In the genomic region with DNA sequence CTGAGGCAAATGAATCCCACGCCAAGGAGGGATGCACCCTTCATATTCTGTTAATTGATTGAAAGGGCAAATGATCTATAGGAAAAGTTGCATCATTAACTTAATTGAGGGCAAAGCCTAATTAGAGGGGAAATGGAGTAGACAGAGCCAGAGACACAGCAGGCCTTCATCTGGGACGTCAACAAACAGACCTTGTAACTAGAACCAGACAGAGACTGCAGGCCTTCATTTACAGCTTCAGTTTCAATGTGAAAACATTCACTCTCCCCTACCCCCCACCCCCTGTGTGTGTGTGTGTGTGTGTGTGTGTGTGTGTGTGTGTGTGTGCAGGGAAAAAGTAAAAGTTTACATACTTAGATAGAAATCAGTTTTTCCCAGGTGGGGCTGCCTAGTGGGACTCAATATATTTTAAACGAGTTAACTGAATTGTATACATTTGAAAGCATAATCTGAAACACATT, we compare ENCODE assay signal across 18 mouse cellular contexts.
DNase-seq lines count a peak whose midpoint lies in the region; ATAC-seq and TF ChIP-seq lines count a peak whose summit lies in the region.
"Had no signal": no experiment of that assay in that cellular context is flagged by ENCODE, and none has a peak within 500 bp of the region (broad histone marks: within the 10 kb centered on the region; RNA-seq: fewer than 3 reads in every experiment).

No protein-coding gene starts in this region.

- no peak overlapping the region for H3K27ac ChIP-seq in hindbrain, embryonic 14.5 days
- no peak overlapping the region for H3K27ac ChIP-seq in hindbrain, embryonic 13.5 days
- no peak overlapping the region for H3K27ac ChIP-seq in embryonic facial prominence, embryonic 11.5 days (replicated peaks; ENCODE audit: low read depth, low read length)
- peak overlapping the region; percentile 26; the same call in 1 of the 2 replicates for H3K27ac ChIP-seq in limb, embryonic 11.5 days (replicated peaks; ENCODE audit: low read depth, low read length)
- H3K27ac ChIP-seq in kidney, adult 2 months (ENCODE audit: insufficient read depth, low read depth, low read length) = no peak overlapping the region
- H3K27ac ChIP-seq: heart, adult 2 months; hindbrain, embryonic 15.5 days; limb, embryonic 15.5 days had no signal

- no peak overlapping the region for H3K4me2 ChIP-seq in hindbrain, embryonic 14.5 days (replicated peaks)
- H3K4me2 ChIP-seq in hindbrain, embryonic 13.5 days = no peak overlapping the region
- no peak overlapping the region for H3K4me2 ChIP-seq in embryonic facial prominence, embryonic 11.5 days (ENCODE audit: low read depth, low read length)
- H3K4me2 ChIP-seq in limb, embryonic 11.5 days (ENCODE audit: low read depth, severe bottlenecking) = no peak overlapping the region
- H3K4me2 ChIP-seq: hindbrain, embryonic 15.5 days; limb, embryonic 15.5 days had no signal

- no peaks in the 10 kb centered on the region for H3K36me3 ChIP-seq in hindbrain, embryonic 14.5 days (replicated peaks; ENCODE audit: control insufficient read depth, insufficient read depth)
- no peaks in the 10 kb centered on the region for H3K36me3 ChIP-seq in hindbrain, embryonic 13.5 days
- no peaks in the 10 kb centered on the region for H3K36me3 ChIP-seq in embryonic facial prominence, embryonic 11.5 days (replicated peaks; ENCODE audit: control insufficient read depth, insufficient read depth, low read depth, low read length)
- H3K36me3 ChIP-seq in limb, embryonic 11.5 days (ENCODE audit: control insufficient read depth, insufficient read depth, low read length) = no peaks in the 10 kb centered on the region
- H3K36me3 ChIP-seq in kidney, adult 2 months (ENCODE audit: control insufficient read depth, insufficient read depth, low read length) = no peaks in the 10 kb centered on the region
- H3K36me3 ChIP-seq: hindbrain, embryonic 15.5 days; limb, embryonic 15.5 days had no signal

- H3K9me3 ChIP-seq in hindbrain, embryonic 14.5 days (ENCODE audit: control insufficient read depth, low read length) = no peaks in the 10 kb centered on the region
- H3K9me3 ChIP-seq in hindbrain, embryonic 13.5 days = no peaks in the 10 kb centered on the region
- H3K9me3 ChIP-seq in embryonic facial prominence, embryonic 11.5 days (replicated peaks; ENCODE audit: control insufficient read depth, low read length) = no peaks in the 10 kb centered on the region
- no peaks in the 10 kb centered on the region for H3K9me3 ChIP-seq in limb, embryonic 11.5 days (ENCODE audit: control insufficient read depth, low read length)
- H3K9me3 ChIP-seq: hindbrain, embryonic 15.5 days; limb, embryonic 15.5 days had no signal

- no peak for TF ChIP-seq CTCF in brain, embryonic 14.5 days (IDR thresholded peaks at IDR 0.05; ENCODE audit: borderline replicate concordance, extremely low read depth, insufficient read depth, insufficient read length)
- TF ChIP-seq CTCF in kidney, adult 2 months (conservative IDR thresholded peaks at IDR 0.05; ENCODE audit: insufficient read depth, insufficient read length, low read depth, low read length) = no peak

- peak; percentile 46 for ATAC-seq in hindbrain, embryonic 14.5 days (ENCODE audit: low FRiP score)
- ATAC-seq in hindbrain, embryonic 13.5 days (ENCODE audit: low FRiP score) = no peak
- ATAC-seq in embryonic facial prominence, embryonic 11.5 days (replicated peaks; ENCODE audit: insufficient number of reproducible peaks, low FRiP score, low TSS enrichment, low read depth) = peak; percentile 56; the same call in 1 of the 2 replicates
- ATAC-seq in limb, embryonic 11.5 days (ENCODE audit: insufficient number of reproducible peaks, low FRiP score, low TSS enrichment, low read depth) = peak; percentile 27; the same call in 1 of the 2 replicates

- no peak overlapping the region for H3K4me3 ChIP-seq in hindbrain, embryonic 14.5 days (replicated peaks; ENCODE audit: low read length)
- H3K4me3 ChIP-seq in hindbrain, embryonic 13.5 days = no peak overlapping the region
- no peak overlapping the region for H3K4me3 ChIP-seq in embryonic facial prominence, embryonic 11.5 days (ENCODE audit: low read depth, low read length)
- no peak overlapping the region for H3K4me3 ChIP-seq in limb, embryonic 11.5 days (ENCODE audit: low read depth, low read length)
- H3K4me3 ChIP-seq in kidney, adult 2 months (ENCODE audit: insufficient read depth, low read depth, low read length) = no peak overlapping the region
- H3K4me3 ChIP-seq: heart, adult 2 months; hindbrain, embryonic 15.5 days; limb, embryonic 15.5 days; myocyte had no signal

- WGBS in hindbrain, embryonic 14.5 days = 36% methylated on average over 3 of the region's 3 CpGs
- 45% methylated on average over 3 of the region's 3 CpGs for WGBS in hindbrain, embryonic 13.5 days
- 13% methylated on average over 3 of the region's 3 CpGs for WGBS in embryonic facial prominence, embryonic 11.5 days
- 12% methylated on average over 3 of the region's 3 CpGs for WGBS in limb, embryonic 11.5 days
- 69% methylated on average over 3 of the region's 3 CpGs for WGBS in kidney, adult 2 months

- DNase-seq in hindbrain, embryonic 14.5 days (ENCODE audit: low spot score) = no peak
- peak; percentile 82 for DNase-seq in brain, embryonic 14.5 days (ENCODE audit: low read depth)
- DNase-seq in embryonic facial prominence, embryonic 11.5 days (ENCODE audit: low spot score) = peak; percentile 66
- peak; percentile 36 for DNase-seq in limb, embryonic 11.5 days (ENCODE audit: low spot score)
- DNase-seq in kidney, postnatal 36 days = no peak
- no peak for DNase-seq in gastrocnemius, postnatal 4 days (ENCODE audit: low spot score in 2 of 2)
- no peak for DNase-seq in kidney, adult 2 months
- DNase-seq: B cell, adult 2 months; cerebellum, adult 11 months; cerebellum, postnatal 36 days; heart, adult 2 months; kidney, adult 8-10 months; right cerebral cortex, postnatal 14 days; thymus, postnatal 4 days had no signal

- H3K27me3 ChIP-seq in hindbrain, embryonic 14.5 days (ENCODE audit: control insufficient read depth, insufficient read depth, low read length) = no peaks in the 10 kb centered on the region
- H3K27me3 ChIP-seq in hindbrain, embryonic 13.5 days = 0 out of 2 replicates have a peak, but pooled peaks cover 2% of the 10 kb centered on the region
- no peaks in the 10 kb centered on the region for H3K27me3 ChIP-seq in embryonic facial prominence, embryonic 11.5 days (ENCODE audit: control insufficient read depth, insufficient read depth, low read length)
- no peaks in the 10 kb centered on the region for H3K27me3 ChIP-seq in limb, embryonic 11.5 days (ENCODE audit: control insufficient read depth, insufficient read depth, low read length)
- H3K27me3 ChIP-seq in kidney, adult 2 months (replicated peaks; ENCODE audit: control insufficient read depth, insufficient read depth, low read length) = no peaks in the 10 kb centered on the region
- H3K27me3 ChIP-seq: hindbrain, embryonic 15.5 days; limb, embryonic 15.5 days had no signal

- peaks cover 8% of the 10 kb centered on the region for H3K4me1 ChIP-seq in hindbrain, embryonic 14.5 days (replicated peaks; ENCODE audit: control insufficient read depth, insufficient read depth, low read length)
- H3K4me1 ChIP-seq in hindbrain, embryonic 13.5 days (replicated peaks) = peaks cover 7% of the 10 kb centered on the region; the same call in 1 of the 2 replicates
- no peaks in the 10 kb centered on the region; the same call in 1 of the 2 replicates for H3K4me1 ChIP-seq in embryonic facial prominence, embryonic 11.5 days (ENCODE audit: control insufficient read depth, insufficient read depth, low read length)
- H3K4me1 ChIP-seq in limb, embryonic 11.5 days (ENCODE audit: control insufficient read depth, insufficient read depth, low read length) = peaks cover 13% of the 10 kb centered on the region
- no peaks in the 10 kb centered on the region for H3K4me1 ChIP-seq in kidney, adult 2 months (ENCODE audit: control insufficient read depth, insufficient read depth, low read length)

- H3K9ac ChIP-seq in hindbrain, embryonic 14.5 days = no peak overlapping the region
- H3K9ac ChIP-seq in hindbrain, embryonic 13.5 days = no peak overlapping the region
- no peak overlapping the region for H3K9ac ChIP-seq in embryonic facial prominence, embryonic 11.5 days (replicated peaks; ENCODE audit: low read length)
- H3K9ac ChIP-seq in limb, embryonic 11.5 days (ENCODE audit: low read length) = no peak overlapping the region
- H3K9ac ChIP-seq: hindbrain, embryonic 15.5 days; limb, embryonic 15.5 days had no signal

- TF ChIP-seq POLR2A in brain, embryonic 14.5 days (IDR thresholded peaks at IDR 0.05; ENCODE audit: borderline replicate concordance, extremely low read depth, insufficient read depth, insufficient read length, poor library complexity, severe bottlenecking) = no peak
- TF ChIP-seq POLR2A in kidney, adult 2 months (IDR thresholded peaks at IDR 0.05; ENCODE audit: low read depth, low read length) = no peak

Comparison
In these comparisons a context has a peak if more than half of its experiments do, and no peak if none do; other contexts are left out.
1. DNase-seq: peak in brain, embryonic 14.5 days (single experiment), embryonic facial prominence, embryonic 11.5 days (single experiment) and limb, embryonic 11.5 days (single experiment); none in hindbrain, embryonic 14.5 days (single experiment), kidney, postnatal 36 days (0 of 2), gastrocnemius, postnatal 4 days (0 of 2) and kidney, adult 2 months (single experiment).